Mouse (Mus musculus) liver, embryonic 14.5 days (tissue): ENCODE results near the gene Stx6. TPM values are rescaled to one million over a fixed set of nuclear protein-coding genes. Genes with fewer than 3 reads are reported as not detected.

Experiments
- ATAC-seq: fragments of 200-750 bp; cut with Nextera tagmentation; 2 replicates; pipeline ENCODE4 v1.8.0; 2017; ENCODE audit warnings: moderate number of reproducible peaks, mild to moderate bottlenecking, moderate library complexity; ENCODE audit not compliant: insufficient read depth
- DNase-seq, 3 experiments: peaks; one replicate each; pipeline ENCODE4 v3.0.0-alpha.2; 2012 to 2013; ENCODE audit warnings: low read depth in 3 of 3, low spot score in 3 of 3
- H3K27ac ChIP-seq: fragments of 300-500 bp; sonication (generic); 2 replicates; pipeline ENCODE4 v1.5.1; 2014; ENCODE audit warnings: moderate library complexity, mild to moderate bottlenecking, control low read depth, inconsistent platforms
- H3K27me3 ChIP-seq: fragments of 300-500 bp; sonication (generic); 2 replicates; pipeline ENCODE4 v1.6.1; 2014; ENCODE audit warnings: mild to moderate bottlenecking, low read length, moderate library complexity; ENCODE audit not compliant: control insufficient read depth, insufficient read depth
- H3K36me3 ChIP-seq: fragments of 300-500 bp; sonication (generic); replicated peaks from 2 replicates; pipeline ENCODE4 v1.6.1; 2014; ENCODE audit warnings: low read depth; ENCODE audit not compliant: control insufficient read depth, insufficient read depth
- H3K4me1 ChIP-seq, 2 experiments: fragments of 200-500 bp in 1 of 2; fragments of 300-500 bp in 1 of 2; sonication (generic) in 1 of 2; replicated peaks; 2 replicates each; pipeline ENCODE4 v1.6.1; 2012 to 2014; ENCODE audit warnings: antibody characterized with exemption in 1 of 2, inconsistent platforms in 1 of 2, low read length in 1 of 2; ENCODE audit not compliant: control insufficient read depth in 2 of 2, insufficient read depth in 2 of 2
- H3K4me2 ChIP-seq: fragments of 300-500 bp; sonication (generic); 2 replicates; pipeline ENCODE4 v1.6.1; 2014; ENCODE audit warnings: low read depth, mild to moderate bottlenecking, control low read depth, moderate library complexity
- H3K4me3 ChIP-seq, 2 experiments: fragments of 200-500 bp in 1 of 2; fragments of 300-500 bp in 1 of 2; sonication (generic) in 1 of 2; 2 replicates each; pipeline ENCODE4 v1.5.1; 2012 to 2014; ENCODE audit warnings: low read depth in 2 of 2, low read length in 2 of 2, mild to moderate bottlenecking in 2 of 2, control low read depth in 1 of 2, inconsistent platforms in 1 of 2, moderate library complexity in 1 of 2; ENCODE audit not compliant: insufficient read depth in 1 of 2
- H3K9ac ChIP-seq: fragments of 300-500 bp; sonication (generic); replicated peaks from 2 replicates; pipeline ENCODE4 v1.6.1; 2014; ENCODE audit warnings: mild to moderate bottlenecking, control low read depth, moderate library complexity
- H3K9me3 ChIP-seq: fragments of 300-500 bp; sonication (generic); 2 replicates; pipeline ENCODE4 v1.6.1; 2016; ENCODE audit warnings: low read length, mixed read lengths; ENCODE audit not compliant: control insufficient read depth
- CTCF ChIP-seq: IDR thresholded peaks from 2 replicates; pipeline ENCODE4 v1.5.1; 2016; ENCODE audit warnings: antibody characterized with exemption, low read depth, control low read depth
- EP300 ChIP-seq: IDR thresholded peaks from 2 replicates; pipeline ENCODE4 v1.6.1; 2016; ENCODE audit warnings: antibody characterized with exemption, low read depth
- WGBS: fragments of 180-500 bp; shearing (Covaris S2); extraction: QIAGEN DNeasy Blood & Tissue Kit; methylation state at CpG from one replicate; pipeline ENCODE4 v1.1.7; 2014; ENCODE audit not compliant: insufficient replicate concordance; 5-methylcytosine and 5-hydroxymethylcytosine counted together
- polyA plus RNA-seq, 2 experiments: library from polyadenylated mRNA; depleted of rRNA in 1 of 2; stranded (reverse) in 1 of 2; unstranded in 1 of 2; fragments of >200 nt; fragmentation: Nextera tagmentation in 1 of 2; extraction: Ambion mirVana in 1 of 2; gene quantifications; 2 replicates each; pipeline versions ENCODE4 v1.2.1 to v1.2.3; 2012 to 2014

The Stx6 gene
- polyA plus RNA-seq, 2 experiments, result 5.8 to 9.4 TPM

- no peak overlapping the region for H3K27ac ChIP-seq
- H3K4me2 ChIP-seq, result no peak overlapping the region
- H3K36me3 ChIP-seq, result no peaks in the 10 kb centered on the region
- WGBS, result 78% methylated on average over 8 of the region's 8 CpGs
- ATAC-seq (no peak), DNase-seq (no peak)
- TF ChIP-seq EP300 (no peak), CTCF (no peak)
- no peak overlapping the region for H3K4me3 ChIP-seq
- no peaks in the 10 kb centered on the region; a peak in 1 of 4 replicates for H3K4me1 ChIP-seq
- no peak overlapping the region for H3K9ac ChIP-seq
- H3K9me3 ChIP-seq, result no peaks in the 10 kb centered on the region
- H3K27me3 ChIP-seq, result no peaks in the 10 kb centered on the region
Observed at GRCm38 (mm10) chr1:155204560-155205162, 46.1 kb downstream of the Stx6 start.

- H3K4me1 ChIP-seq, result no peaks in the 10 kb centered on the region
- H3K9ac ChIP-seq, result no peak overlapping the region
- ATAC-seq (no peak), DNase-seq (no peak)
- TF ChIP-seq EP300 (no peak), CTCF (no peak)
- H3K4me2 ChIP-seq, result no peak overlapping the region
- no peak overlapping the region for H3K27ac ChIP-seq
- H3K36me3 ChIP-seq, result no peaks in the 10 kb centered on the region
- no peaks in the 10 kb centered on the region for H3K27me3 ChIP-seq
- H3K9me3 ChIP-seq, result no peaks in the 10 kb centered on the region
- H3K4me3 ChIP-seq, result no peak overlapping the region
- 48% methylated on average over 7 of the region's 7 CpGs for WGBS
Observed at GRCm38 (mm10) chr1:155205311-155205710, 46.8 kb downstream of the Stx6 start.

- Histone ChIP-seq H3K36me3 (no peaks in the 10 kb centered on the region), H3K4me2 (no peak overlapping the region), H3K9ac (no peak overlapping the region), H3K9me3 (no peaks in the 10 kb centered on the region), H3K27ac (no peak overlapping the region), H3K4me1 (no peaks in the 10 kb centered on the region), H3K4me3 (no peak overlapping the region), H3K27me3 (no peaks in the 10 kb centered on the region)
- DNase-seq, result no peak
- TF ChIP-seq CTCF (no peak), EP300 (no peak)
- ATAC-seq, result no peak
- WGBS, result 64% methylated on average over 19 of the region's 19 CpGs
Observed at GRCm38 (mm10) chr1:155205822-155206660, 47.5 kb downstream of the Stx6 start.

GRCm38 (mm10) chr1:155207859-155208258 is 49.3 kb downstream of the Stx6 start:
- H3K36me3 ChIP-seq, result no peaks in the 10 kb centered on the region
- WGBS, result 61% methylated on average over 3 of the region's 3 CpGs
- no peak overlapping the region for H3K4me2 ChIP-seq
- no peaks in the 10 kb centered on the region for H3K4me1 ChIP-seq
- no peaks in the 10 kb centered on the region for H3K9me3 ChIP-seq
- no peak overlapping the region for H3K9ac ChIP-seq
- no peak for TF ChIP-seq CTCF
- TF ChIP-seq EP300, result no peak
- H3K27me3 ChIP-seq, result no peaks in the 10 kb centered on the region
- H3K27ac ChIP-seq, result no peak overlapping the region
- no peak overlapping the region for H3K4me3 ChIP-seq
- DNase-seq, result no peak
- no peak for ATAC-seq

GRCm38 (mm10) chr1:155210011-155210763 is 51.7 kb downstream of the Stx6 start:
- DNase-seq, result no peak
- Histone ChIP-seq H3K4me3 (no peak overlapping the region), H3K9me3 (no peaks in the 10 kb centered on the region), H3K27ac (no peak overlapping the region), H3K27me3 (no peaks in the 10 kb centered on the region), H3K4me1 (no peaks in the 10 kb centered on the region), H3K36me3 (no peaks in the 10 kb centered on the region), H3K9ac (no peak overlapping the region), H3K4me2 (no peak overlapping the region)
- no peak for ATAC-seq
- WGBS, result 72% methylated on average over 11 of the region's 11 CpGs
- TF ChIP-seq EP300 (no peak), CTCF (no peak)
